Mouse (Mus musculus): Measurements from ENCODE around the gene Cx3cl1.

DNA sequence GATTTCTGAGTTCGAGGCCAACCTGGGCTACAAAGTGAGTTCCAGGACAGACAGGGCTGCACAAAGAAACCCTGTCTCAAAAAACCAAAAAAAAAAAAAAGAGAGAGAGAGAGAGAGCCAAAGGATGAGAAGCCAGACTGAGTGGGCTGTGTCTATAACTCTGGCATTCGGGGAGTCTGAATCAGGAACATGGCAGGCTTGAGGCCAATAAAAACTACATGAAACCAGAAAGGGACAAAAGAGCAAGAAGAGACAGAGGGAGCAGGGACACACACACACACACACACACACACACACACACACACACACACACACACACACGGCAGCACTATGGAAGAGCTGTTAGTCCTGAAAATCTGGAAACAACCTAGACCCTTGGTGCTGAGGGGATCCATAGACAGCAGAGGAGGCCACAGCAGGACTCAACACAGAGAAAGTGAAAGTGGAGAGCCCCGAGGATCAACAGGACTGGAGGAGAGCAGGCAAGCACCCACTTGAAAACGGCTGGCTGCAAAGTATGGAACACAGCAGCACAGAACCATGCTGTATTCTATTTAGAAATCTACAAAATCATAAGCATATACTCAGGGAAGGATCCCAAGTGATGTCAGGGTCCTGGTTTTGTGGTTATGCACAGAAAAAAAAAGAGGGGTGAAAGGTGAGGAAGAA, 36.2 kb upstream of the Cx3cl1 start:
- no peak for TF ChIP-seq MAFK (IDR thresholded peaks at IDR 0.05; ENCODE audit: insufficient read depth, low read depth, low read length)
- no peak for TF ChIP-seq HCFC1 (IDR thresholded peaks at IDR 0.05; ENCODE audit: borderline replicate concordance, insufficient read depth, low read length)

All from ES-E14 (cell line).